Mouse (Mus musculus) liver, postnatal 0 days (tissue): Measurements from ENCODE around the gene Tspan33. TPM values are rescaled to one million over a fixed set of nuclear protein-coding genes. Genes with fewer than 3 reads are reported as not detected.

ENCODE experiments used
- ATAC-seq: fragments of 200-750 bp; cut with Nextera tagmentation; 2 replicates; pipeline ENCODE4 v1.8.0; 2017; ENCODE audit warnings: mild to moderate bottlenecking, moderate library complexity
- DNase-seq: peaks from one replicate; pipeline ENCODE4 v3.0.0-alpha.2; 2016
- H3K27ac ChIP-seq: fragments of 300-500 bp; sonication (generic); 2 replicates; pipeline ENCODE4 v1.5.1; 2014; ENCODE audit warnings: antibody characterized with exemption, moderate library complexity, mild to moderate bottlenecking, low read depth
- H3K27me3 ChIP-seq: fragments of 300-500 bp; sonication (generic); 2 replicates; pipeline ENCODE4 v1.6.1; 2014; ENCODE audit warnings: low read length, control low read depth, mixed read lengths; ENCODE audit not compliant: insufficient read depth
- H3K36me3 ChIP-seq: fragments of 300-500 bp; sonication (generic); replicated peaks from 2 replicates; pipeline ENCODE4 v1.6.1; 2014; ENCODE audit warnings: mild to moderate bottlenecking, control low read depth, low read length, moderate library complexity, mixed read lengths; ENCODE audit not compliant: insufficient read depth
- H3K4me1 ChIP-seq: fragments of 300-500 bp; sonication (generic); 2 replicates; pipeline ENCODE4 v1.6.1; 2014; ENCODE audit warnings: antibody characterized with exemption, mild to moderate bottlenecking, control low read depth; ENCODE audit not compliant: insufficient read depth
- H3K4me2 ChIP-seq: fragments of 300-500 bp; sonication (generic); 2 replicates; pipeline ENCODE4 v1.6.1; 2014; ENCODE audit warnings: low read depth, mild to moderate bottlenecking, low read length, moderate library complexity, mixed read lengths
- H3K4me3 ChIP-seq: fragments of 300-500 bp; sonication (generic); 2 replicates; pipeline ENCODE4 v1.5.1; 2014; ENCODE audit warnings: low read depth, low read length
- H3K9ac ChIP-seq: fragments of 300-500 bp; sonication (generic); replicated peaks from 2 replicates; pipeline ENCODE4 v1.6.1; 2014; ENCODE audit warnings: mild to moderate bottlenecking, moderate library complexity
- H3K9me3 ChIP-seq: fragments of 300-500 bp; sonication (generic); 2 replicates; pipeline ENCODE4 v1.6.1; 2016; ENCODE audit warnings: mild to moderate bottlenecking, control low read depth, low read length, mixed read lengths
- CTCF ChIP-seq: sonication (generic); IDR thresholded peaks from 2 replicates; pipeline ENCODE4 v1.5.1; 2016; ENCODE audit warnings: antibody characterized with exemption, low read depth
- EP300 ChIP-seq: IDR thresholded peaks from 2 replicates; pipeline ENCODE4 v1.6.1; 2016; ENCODE audit warnings: antibody characterized with exemption, low read depth, mild to moderate bottlenecking
- WGBS: fragments of 180-500 bp; shearing (Covaris S2); extraction: QIAGEN DNeasy Blood & Tissue Kit; methylation state at CpG from one replicate; pipeline ENCODE4 v1.1.7; 2014; ENCODE audit not compliant: insufficient replicate concordance; 5-methylcytosine and 5-hydroxymethylcytosine counted together
- polyA plus RNA-seq: library from polyadenylated mRNA; unstranded; fragments of >200 nt; fragmentation: Nextera tagmentation; extraction: Ambion mirVana; gene quantifications from 2 replicates; pipeline ENCODE4 v1.2.1, GENCODE M21; 2015

Gene Tspan33
- polyA plus RNA-seq, 1 experiment from 2014 or later, result 87.5 TPM

DNA sequence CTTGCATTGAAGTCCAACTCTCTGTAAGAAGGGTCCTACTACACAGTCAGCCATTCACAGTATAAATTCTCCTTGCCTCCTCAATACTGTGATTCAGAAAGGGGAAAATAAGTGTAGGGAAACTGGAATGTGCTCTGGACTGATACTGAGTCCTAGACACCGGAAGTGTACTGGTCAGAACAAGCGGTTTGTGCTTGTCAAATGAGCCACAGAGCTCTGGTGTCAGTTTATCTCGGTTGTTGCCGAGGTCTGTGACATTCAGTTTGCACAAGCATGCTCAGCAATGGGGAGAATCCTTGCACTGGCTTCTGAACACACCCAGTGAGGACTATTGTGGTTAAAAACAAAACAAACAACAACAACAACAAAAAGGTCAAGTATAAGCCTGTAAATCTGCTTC is 12.2 kb upstream of the Tspan33 start:
- no peak overlapping the region for H3K27ac ChIP-seq
- H3K9me3 ChIP-seq, result no peaks in the 10 kb centered on the region
- no peak overlapping the region for H3K4me2 ChIP-seq
- DNase-seq (no peak), ATAC-seq (no peak)
- no peak for TF ChIP-seq CTCF
- TF ChIP-seq EP300, result no peak
- peaks cover 2% of the 10 kb centered on the region; the same call in 1 of the 2 replicates for H3K4me1 ChIP-seq
- no peak overlapping the region for H3K4me3 ChIP-seq
- H3K9ac ChIP-seq, result no peak overlapping the region
- no peaks in the 10 kb centered on the region for H3K36me3 ChIP-seq
- 41% methylated on average over 4 of the region's 4 CpGs for WGBS
- no peaks in the 10 kb centered on the region for H3K27me3 ChIP-seq

DNA sequence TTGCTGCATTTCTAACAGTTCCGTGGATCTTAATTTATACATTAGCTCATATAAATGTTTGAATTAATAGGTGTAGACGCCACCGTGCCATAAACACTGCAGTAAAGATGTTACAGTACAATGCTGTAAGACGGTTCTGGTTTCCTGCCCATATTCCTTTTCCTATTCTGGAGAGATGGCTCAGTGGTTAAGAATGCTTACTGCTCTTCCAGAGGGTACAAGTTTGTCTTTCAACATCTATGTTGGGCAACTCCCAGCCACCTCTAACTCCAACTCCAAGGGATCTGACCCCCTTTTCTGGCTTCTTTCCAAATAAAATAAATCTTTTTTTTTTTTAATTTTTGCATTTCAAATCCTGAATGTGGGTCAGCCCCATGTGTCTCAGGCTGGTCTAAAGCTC is 9.3 kb upstream of the Tspan33 start:
- 79% methylated on average over 4 of the region's 4 CpGs for WGBS
- Histone ChIP-seq H3K4me1 (peaks cover 2% of the 10 kb centered on the region; the same call in 1 of the 2 replicates), H3K36me3 (no peaks in the 10 kb centered on the region), H3K4me3 (no peak overlapping the region), H3K27ac (no peak overlapping the region), H3K9ac (no peak overlapping the region), H3K4me2 (no peak overlapping the region), H3K27me3 (no peaks in the 10 kb centered on the region), H3K9me3 (no peaks in the 10 kb centered on the region)
- TF ChIP-seq EP300 (no peak), CTCF (no peak)
- ATAC-seq (no peak), DNase-seq (no peak)

DNA sequence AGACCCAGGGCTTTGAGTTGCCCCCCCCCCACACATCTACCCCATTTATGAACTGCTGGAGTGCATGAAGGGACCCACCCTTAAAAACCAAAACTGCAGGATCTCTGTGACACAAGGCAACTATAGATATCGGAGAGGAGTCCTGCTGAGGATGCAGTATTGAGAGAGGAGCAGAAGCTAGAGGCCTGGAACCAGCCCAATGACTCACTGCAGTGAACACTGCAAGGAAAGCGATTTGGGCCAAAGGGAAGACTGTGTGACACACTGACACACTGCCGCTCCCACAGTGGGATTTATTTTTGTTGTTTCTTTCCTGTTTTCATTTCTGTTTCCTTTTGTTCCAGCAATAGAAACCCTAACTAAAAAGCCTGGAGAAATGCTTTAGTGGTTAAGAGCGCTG is 8.1 kb upstream of the Tspan33 start:
- 81% methylated on average over 4 of the region's 4 CpGs for WGBS
- no peak for ATAC-seq
- Histone ChIP-seq H3K36me3 (no peaks in the 10 kb centered on the region), H3K4me3 (no peak overlapping the region), H3K4me2 (no peak overlapping the region), H3K27ac (no peak overlapping the region), H3K9ac (no peak overlapping the region), H3K9me3 (no peaks in the 10 kb centered on the region), H3K27me3 (no peaks in the 10 kb centered on the region), H3K4me1 (0 out of 2 replicates have a peak, but pooled peaks cover 2% of the 10 kb centered on the region)
- no peak for TF ChIP-seq CTCF
- no peak for TF ChIP-seq EP300
- DNase-seq, result no peak

DNA sequence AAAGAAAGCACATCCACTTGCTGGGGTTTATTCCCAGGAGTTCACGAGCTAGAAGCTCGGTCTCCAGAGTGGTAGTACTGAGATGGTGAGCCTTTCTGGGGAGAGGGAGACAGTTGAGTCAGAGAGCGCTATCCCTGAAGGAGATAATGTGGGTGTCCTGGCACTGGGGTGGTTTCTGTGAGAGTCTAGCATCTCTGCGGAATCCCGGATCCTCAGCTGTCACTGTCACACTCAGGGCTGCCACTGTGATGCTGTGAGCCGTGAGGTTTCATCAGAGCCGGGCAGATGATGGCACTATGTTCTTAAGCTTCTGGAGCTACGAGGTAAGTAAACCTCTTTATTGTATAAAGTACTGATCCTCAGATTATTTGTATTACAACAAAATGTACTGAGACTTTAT is 4.6 kb upstream of the Tspan33 start:
- no peaks in the 10 kb centered on the region for H3K9me3 ChIP-seq
- H3K4me2 ChIP-seq, result no peak overlapping the region
- no peak overlapping the region for H3K9ac ChIP-seq
- H3K27me3 ChIP-seq, result 0 out of 2 replicates have a peak, but pooled peaks cover 10% of the 10 kb centered on the region
- H3K4me1 ChIP-seq, result 0 out of 2 replicates have a peak, but pooled peaks cover 4% of the 10 kb centered on the region
- no peaks in the 10 kb centered on the region for H3K36me3 ChIP-seq
- TF ChIP-seq CTCF (no peak), EP300 (no peak)
- 72% methylated on average over 8 of the region's 8 CpGs for WGBS
- no peak for ATAC-seq
- no peak overlapping the region for H3K4me3 ChIP-seq
- H3K27ac ChIP-seq, result no peak overlapping the region
- no peak for DNase-seq

DNA sequence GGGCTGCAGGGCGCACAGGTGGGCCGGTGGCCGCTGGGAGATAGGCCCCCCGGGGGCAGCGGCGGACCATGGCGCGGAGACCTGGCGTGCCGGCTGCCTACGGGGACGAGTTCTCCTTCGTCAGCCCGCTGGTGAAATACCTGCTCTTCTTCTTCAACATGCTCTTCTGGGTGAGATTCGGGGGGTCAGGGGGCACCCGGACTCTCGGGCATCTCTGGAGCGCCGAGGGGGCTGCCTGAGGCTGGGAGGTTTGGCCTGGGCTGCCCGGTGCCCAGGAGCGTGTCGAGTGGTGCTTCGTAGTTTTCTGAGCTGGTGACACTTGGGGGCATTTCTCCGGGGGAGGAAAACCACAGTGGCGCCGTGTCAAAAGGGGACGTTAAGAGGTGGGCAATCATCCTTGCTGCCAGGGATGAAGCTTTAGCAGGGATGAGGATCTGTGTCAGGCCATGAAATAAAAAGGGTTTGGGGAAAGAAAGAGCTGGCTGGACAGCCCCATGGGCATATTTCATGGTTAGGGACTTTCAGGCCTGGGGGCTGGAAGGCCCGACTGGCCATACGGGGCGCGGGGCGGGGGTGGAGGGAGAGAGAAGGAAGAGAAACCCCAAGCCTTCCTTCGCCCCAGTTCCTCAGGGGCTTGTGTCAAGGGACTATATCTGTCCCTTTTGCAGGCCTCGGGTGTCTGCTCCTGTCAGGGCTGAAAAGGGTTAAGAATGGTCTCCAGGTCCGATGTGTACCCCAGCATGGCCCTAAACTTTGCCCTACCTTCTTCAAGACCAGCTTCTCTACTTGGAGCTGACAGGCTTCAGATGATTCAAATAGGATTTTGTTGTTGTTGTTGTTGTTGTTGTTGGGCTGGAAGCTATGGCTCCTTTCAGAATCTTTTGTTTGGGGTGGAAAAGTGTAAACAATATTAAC is 610 bp downstream of the Tspan33 start:
- DNase-seq (peak; percentile 40), ATAC-seq (no peak; the same call in 1 of the 2 replicates)
- WGBS, result 3% methylated on average over 32 of the region's 35 CpGs
- H3K27me3 ChIP-seq, result 0 out of 2 replicates have a peak, but pooled peaks cover 10% of the 10 kb centered on the region
- peak overlapping the region; percentile 95 for H3K4me3 ChIP-seq
- H3K4me2 ChIP-seq, result peak overlapping the region; percentile 93
- peak overlapping the region; percentile 95 for H3K27ac ChIP-seq
- H3K36me3 ChIP-seq, result peaks cover 13% of the 10 kb centered on the region; the same call in 1 of the 2 replicates
- H3K9me3 ChIP-seq, result no peaks in the 10 kb centered on the region
- H3K9ac ChIP-seq, result peak overlapping the region; percentile 99
- TF ChIP-seq EP300, result no peak
- peaks cover 25% of the 10 kb centered on the region for H3K4me1 ChIP-seq

DNA sequence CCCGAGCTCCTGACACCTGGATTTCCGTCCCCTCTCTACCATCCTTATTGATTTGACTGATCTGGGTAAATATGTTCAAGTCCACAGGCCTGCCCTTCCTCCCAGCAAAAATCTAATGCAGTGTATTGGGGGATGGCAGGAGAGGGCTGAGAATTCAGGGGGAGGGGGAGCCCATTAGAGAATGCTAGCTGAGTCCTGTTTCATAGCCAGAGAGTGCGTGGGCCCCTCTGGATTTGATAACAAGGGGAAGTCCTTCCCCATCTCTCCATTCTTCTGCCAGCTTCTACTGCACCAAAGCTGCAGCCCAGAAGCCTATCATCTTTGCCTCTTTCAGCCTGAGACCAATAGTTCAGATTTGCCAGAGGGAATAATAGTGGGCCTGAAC is 1.3 kb downstream of the Tspan33 start:
- DNase-seq (peak; percentile 30), ATAC-seq (no peak)
- Histone ChIP-seq H3K4me1 (peaks cover 26% of the 10 kb centered on the region), H3K27ac (peak overlapping the region; percentile 95), H3K9ac (peak overlapping the region; percentile 99), H3K27me3 (0 out of 2 replicates have a peak, but pooled peaks cover 10% of the 10 kb centered on the region), H3K4me3 (peak overlapping the region; percentile 95), H3K9me3 (no peaks in the 10 kb centered on the region), H3K4me2 (peak overlapping the region; percentile 93), H3K36me3 (peaks cover 13% of the 10 kb centered on the region; the same call in 1 of the 2 replicates)
- 39% methylated on average over 3 of the region's 3 CpGs for WGBS
- no peak for TF ChIP-seq CTCF
- no peak for TF ChIP-seq EP300
